Mouse (Mus musculus) liver, postnatal 0 days (tissue): Measurements from ENCODE around the gene Ankrd12. TPM values are rescaled to one million over a fixed set of nuclear protein-coding genes. Genes with fewer than 3 reads are reported as not detected.
A peak's percentile ranks its signal among the peaks of the same experiment; 100 is the strongest.
"Not testable (repeated sequence)": the region's sequence is repeated elsewhere in the genome, so short reads cannot be mapped to it uniquely, and the experiment has no call there.

Experiments used
- ATAC-seq: fragments of 200-750 bp; cut with Nextera tagmentation; 2 replicates; pipeline ENCODE4 v1.8.0; 2017; ENCODE audit warnings: mild to moderate bottlenecking, moderate library complexity
- DNase-seq: peaks from one replicate; pipeline ENCODE4 v3.0.0-alpha.2; 2016
- H3K27ac ChIP-seq: fragments of 300-500 bp; sonication (generic); 2 replicates; pipeline ENCODE4 v1.5.1; 2014; ENCODE audit warnings: antibody characterized with exemption, moderate library complexity, mild to moderate bottlenecking, low read depth
- H3K27me3 ChIP-seq: fragments of 300-500 bp; sonication (generic); 2 replicates; pipeline ENCODE4 v1.6.1; 2014; ENCODE audit warnings: low read length, control low read depth, mixed read lengths; ENCODE audit not compliant: insufficient read depth
- H3K36me3 ChIP-seq: fragments of 300-500 bp; sonication (generic); replicated peaks from 2 replicates; pipeline ENCODE4 v1.6.1; 2014; ENCODE audit warnings: mild to moderate bottlenecking, control low read depth, low read length, moderate library complexity, mixed read lengths; ENCODE audit not compliant: insufficient read depth
- H3K4me1 ChIP-seq: fragments of 300-500 bp; sonication (generic); 2 replicates; pipeline ENCODE4 v1.6.1; 2014; ENCODE audit warnings: antibody characterized with exemption, mild to moderate bottlenecking, control low read depth; ENCODE audit not compliant: insufficient read depth
- H3K4me2 ChIP-seq: fragments of 300-500 bp; sonication (generic); 2 replicates; pipeline ENCODE4 v1.6.1; 2014; ENCODE audit warnings: low read depth, mild to moderate bottlenecking, low read length, moderate library complexity, mixed read lengths
- H3K4me3 ChIP-seq: fragments of 300-500 bp; sonication (generic); 2 replicates; pipeline ENCODE4 v1.5.1; 2014; ENCODE audit warnings: low read depth, low read length
- H3K9ac ChIP-seq: fragments of 300-500 bp; sonication (generic); replicated peaks from 2 replicates; pipeline ENCODE4 v1.6.1; 2014; ENCODE audit warnings: mild to moderate bottlenecking, moderate library complexity
- H3K9me3 ChIP-seq: fragments of 300-500 bp; sonication (generic); 2 replicates; pipeline ENCODE4 v1.6.1; 2016; ENCODE audit warnings: mild to moderate bottlenecking, control low read depth, low read length, mixed read lengths
- CTCF ChIP-seq: sonication (generic); IDR thresholded peaks from 2 replicates; pipeline ENCODE4 v1.5.1; 2016; ENCODE audit warnings: antibody characterized with exemption, low read depth
- EP300 ChIP-seq: IDR thresholded peaks from 2 replicates; pipeline ENCODE4 v1.6.1; 2016; ENCODE audit warnings: antibody characterized with exemption, low read depth, mild to moderate bottlenecking
- WGBS: fragments of 180-500 bp; shearing (Covaris S2); extraction: QIAGEN DNeasy Blood & Tissue Kit; methylation state at CpG from one replicate; pipeline ENCODE4 v1.1.7; 2014; ENCODE audit not compliant: insufficient replicate concordance; 5-methylcytosine and 5-hydroxymethylcytosine counted together
- polyA plus RNA-seq: library from polyadenylated mRNA; unstranded; fragments of >200 nt; fragmentation: Nextera tagmentation; extraction: Ambion mirVana; gene quantifications from 2 replicates; pipeline ENCODE4 v1.2.1, GENCODE M21; 2015

Ankrd12 gene
- polyA plus RNA-seq, 1 experiment from 2014 or later: 7.9 TPM

- Histone ChIP-seq H3K9ac (no peak overlapping the region), H3K4me3 (no peak overlapping the region), H3K36me3 (peaks cover 24% of the 10 kb centered on the region), H3K9me3 (no peaks in the 10 kb centered on the region), H3K27me3 (no peaks in the 10 kb centered on the region), H3K4me2 (no peak overlapping the region), H3K4me1 (no peaks in the 10 kb centered on the region), H3K27ac (no peak overlapping the region)
- WGBS: 90% methylated on average over 7 of the region's 7 CpGs
- ATAC-seq (no peak), DNase-seq (no peak)
- TF ChIP-seq EP300: no peak
- TF ChIP-seq CTCF: no peak
Observed at GRCm38 (mm10) chr17:66024211-66024610, 52.7 kb downstream of the Ankrd12 start.

GRCm38 (mm10) chr17:66011790-66012189 is 65.1 kb downstream of the Ankrd12 start:
- TF ChIP-seq EP300 (no peak; the same call in 1 of the 2 replicates), CTCF (no peak)
- H3K4me2 ChIP-seq: peak overlapping the region; percentile 18; the same call in 1 of the 2 replicates
- no peaks in the 10 kb centered on the region for H3K9me3 ChIP-seq
- H3K27me3 ChIP-seq: no peaks in the 10 kb centered on the region
- H3K9ac ChIP-seq: no peak overlapping the region
- 60% methylated on average over 2 of the region's 2 CpGs for WGBS
- DNase-seq (no peak), ATAC-seq (no peak)
- H3K36me3 ChIP-seq: no peaks in the 10 kb centered on the region
- no peak overlapping the region for H3K4me3 ChIP-seq
- no peak overlapping the region for H3K27ac ChIP-seq
- no peaks in the 10 kb centered on the region; the same call in 1 of the 2 replicates for H3K4me1 ChIP-seq

- 0 out of 2 replicates have a peak, but pooled peaks have one; percentile 35 for ATAC-seq
Observed at GRCm38 (mm10) chr17:66007892-66008291, 69.0 kb downstream of the Ankrd12 start.

GRCm38 (mm10) chr17:66007473-66007872 is 69.4 kb downstream of the Ankrd12 start:
- Histone ChIP-seq H3K9ac (no peak overlapping the region), H3K4me2 (no peak overlapping the region), H3K27me3 (no peaks in the 10 kb centered on the region), H3K9me3 (no peaks in the 10 kb centered on the region), H3K4me1 (no peaks in the 10 kb centered on the region; the same call in 1 of the 2 replicates), H3K4me3 (no peak overlapping the region), H3K36me3 (0 out of 2 replicates have a peak, but pooled peaks cover 3% of the 10 kb centered on the region), H3K27ac (no peak overlapping the region)
- no peak for DNase-seq
- TF ChIP-seq EP300 (0 out of 2 replicates have a peak, but pooled peaks have one; percentile 15), CTCF (no peak)
- 73% methylated on average over 2 of the region's 2 CpGs for WGBS
- ATAC-seq: peak; percentile 55

More at GRCm38 (mm10) chr17:66007892-66008291, 69.0 kb downstream of the Ankrd12 start:
- Histone ChIP-seq H3K9me3 (no peaks in the 10 kb centered on the region), H3K27ac (no peak overlapping the region), H3K4me3 (no peak overlapping the region), H3K9ac (no peak overlapping the region), H3K4me2 (no peak overlapping the region), H3K27me3 (no peaks in the 10 kb centered on the region), H3K4me1 (no peaks in the 10 kb centered on the region; the same call in 1 of the 2 replicates), H3K36me3 (0 out of 2 replicates have a peak, but pooled peaks cover 3% of the 10 kb centered on the region)
- WGBS: 72% methylated on average over 5 of the region's 5 CpGs
- DNase-seq: peak; percentile 27
- TF ChIP-seq CTCF: no peak
- TF ChIP-seq EP300: no peak

- peak; percentile 53; the same call in 1 of the 2 replicates for ATAC-seq
- WGBS: 54% methylated on average over 3 of the region's 3 CpGs
- Histone ChIP-seq H3K4me1 (no peaks in the 10 kb centered on the region), H3K9ac (no peak overlapping the region), H3K36me3 (0 out of 2 replicates have a peak, but pooled peaks cover 3% of the 10 kb centered on the region), H3K9me3 (no peaks in the 10 kb centered on the region), H3K4me3 (no peak overlapping the region), H3K27me3 (no peaks in the 10 kb centered on the region), H3K27ac (no peak overlapping the region), H3K4me2 (no peak overlapping the region)
- DNase-seq: no peak
- TF ChIP-seq CTCF (no peak), EP300 (peak; percentile 49; the same call in 1 of the 2 replicates)
Observed at GRCm38 (mm10) chr17:65988151-65988820, 88.6 kb downstream of the Ankrd12 start.

- not testable (repeated sequence) for H3K27me3 ChIP-seq, H3K27ac ChIP-seq, DNase-seq, H3K4me3 ChIP-seq, H3K9me3 ChIP-seq, H3K9ac ChIP-seq, H3K4me1 ChIP-seq, H3K4me2 ChIP-seq, ATAC-seq
- peaks cover 10% of the 10 kb centered on the region for H3K36me3 ChIP-seq
Observed at GRCm38 (mm10) chr17:65976720-65977119, 100.2 kb downstream of the Ankrd12 start.
